Comparison of ENCODE assay signal across 1 mouse cellular context in genomic region chr17:35043794-35044193, GRCm38 (mm10).
TF ChIP-seq lines count a peak whose summit lies in the region.

No protein-coding gene starts in this region.

TF ChIP-seq in MEL, 35 proteins besides CTCF, POLR2A, EP300 and RAD21:
- no peak for TF ChIP-seq POLR2AphosphoS5 (IDR thresholded peaks at IDR 0.05; ENCODE audit: borderline replicate concordance, low read depth, low read length)
